Mouse (Mus musculus) thymus, postnatal 10 days (tissue): ENCODE results near the gene Gm614.

Experiments
- DNase-seq, 2 experiments: peaks; one replicate each; pipeline ENCODE4 v3.0.0; 2021; ENCODE audit warnings: low spot score in 2 of 2

The Gm614 gene

DNA sequence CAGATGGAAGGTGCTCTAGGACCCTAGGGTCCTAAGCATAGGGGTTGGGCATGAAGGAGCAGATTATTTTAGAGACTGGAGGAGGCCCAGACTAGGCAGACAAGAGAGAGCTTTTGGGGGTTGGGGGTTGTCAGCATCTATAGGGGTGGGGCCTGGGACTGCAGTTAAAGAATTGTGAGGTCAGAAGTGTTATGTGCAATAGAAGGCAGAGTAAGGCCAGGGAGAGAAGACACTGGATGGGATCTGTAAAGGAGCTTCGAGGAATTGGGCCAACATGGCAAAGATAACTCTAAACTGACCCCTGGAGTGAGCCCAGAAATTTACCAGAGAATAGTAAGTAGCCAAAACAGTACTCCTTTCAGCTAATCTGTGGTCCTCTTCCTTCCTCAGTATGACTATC, at the start of gene Gm614:
Gm614 (minus strand) TSS at position 101 of the 400 bp plus-strand sequence.
- DNase-seq: no peak

- DNase-seq: no peak
These were observed 45.5 kb upstream of the Gm614 start for GRCm38 (mm10) chrX:101309299-101309698.

GRCm38 (mm10) chrX:101304646-101305045, 40.9 kb upstream of the Gm614 start:
- DNase-seq: no peak

DNA sequence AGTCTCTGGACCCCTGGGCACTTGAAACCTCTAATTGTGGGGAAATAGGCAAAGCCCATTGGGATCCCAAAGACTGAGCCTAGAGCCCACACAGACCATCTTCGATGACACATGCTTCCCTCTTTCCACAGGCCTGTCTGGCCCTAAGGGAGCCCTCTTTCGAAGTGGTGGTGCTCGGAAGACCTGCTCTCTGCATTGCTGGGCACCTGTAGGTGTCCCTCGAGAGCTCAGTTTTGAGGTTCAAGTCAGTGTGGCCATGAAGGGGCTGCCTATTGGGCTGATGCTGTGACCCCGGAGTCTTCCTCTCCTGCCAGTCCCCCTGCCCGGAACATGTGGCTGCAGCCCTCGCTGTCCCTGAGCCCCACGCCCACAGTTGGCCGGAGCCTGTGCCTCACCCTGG, 37.9 kb upstream of the Gm614 start:
- no peak for DNase-seq

- DNase-seq: no peak
These were observed 36.7 kb upstream of the Gm614 start for GRCm38 (mm10) chrX:101300427-101301030.

DNA sequence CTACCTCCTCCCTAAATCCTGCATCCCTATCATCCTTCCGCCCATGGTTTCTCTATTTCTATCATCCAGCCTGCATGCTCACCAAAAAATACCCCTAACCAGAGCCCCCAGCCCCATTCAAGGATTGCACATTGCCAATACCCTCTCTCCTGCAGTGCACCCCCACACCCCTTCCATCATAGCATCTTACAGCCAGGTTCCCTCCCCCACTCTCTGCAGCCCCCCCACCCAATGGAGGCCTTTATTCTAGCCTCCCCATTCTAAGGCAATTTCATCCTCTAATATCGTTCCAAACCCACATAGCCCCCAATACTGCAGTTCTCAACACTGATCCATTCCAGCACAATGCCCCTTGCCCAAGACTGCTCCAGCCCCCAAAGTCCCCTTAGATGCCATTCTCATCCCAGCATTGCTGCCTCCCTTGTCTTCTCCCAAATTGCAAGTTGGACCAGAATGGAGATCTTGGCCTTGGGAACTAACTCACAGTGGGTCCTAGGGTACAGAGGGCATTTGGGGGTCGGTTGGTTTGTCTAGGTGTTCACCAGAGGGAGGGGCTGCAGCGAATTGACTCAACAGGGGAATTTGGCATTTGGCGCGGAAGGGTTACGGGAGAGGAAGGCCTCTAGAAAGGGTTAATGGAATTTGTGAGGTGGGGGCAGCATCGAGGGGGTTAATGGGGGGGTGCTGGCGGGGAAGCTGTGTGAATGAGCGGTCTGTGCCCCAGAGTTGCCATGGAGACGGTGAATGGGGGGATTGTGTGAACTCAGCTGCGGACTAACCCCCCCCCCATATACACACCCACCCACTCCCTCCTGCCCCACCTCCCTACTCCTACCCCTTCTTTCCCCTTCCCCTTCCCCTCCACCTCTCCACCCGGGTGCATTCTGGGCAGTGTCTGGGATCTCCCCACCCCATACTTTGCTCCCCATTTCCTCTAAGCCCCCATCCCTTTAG, 36.0 kb upstream of the Gm614 start:
- DNase-seq: no peak

- DNase-seq: no peak
These were observed 35.3 kb upstream of the Gm614 start, which contains the start of gene Nlgn3 for GRCm38 (mm10) chrX:101299055-101299454. Nlgn3 (plus strand) TSS chrX:101299168.

- DNase-seq: no peak
These were observed 26.3 kb upstream of the Gm614 start for GRCm38 (mm10) chrX:101290111-101290510.

- no peak for DNase-seq
These were observed 25.2 kb upstream of the Gm614 start for GRCm38 (mm10) chrX:101289037-101289436.

DNA sequence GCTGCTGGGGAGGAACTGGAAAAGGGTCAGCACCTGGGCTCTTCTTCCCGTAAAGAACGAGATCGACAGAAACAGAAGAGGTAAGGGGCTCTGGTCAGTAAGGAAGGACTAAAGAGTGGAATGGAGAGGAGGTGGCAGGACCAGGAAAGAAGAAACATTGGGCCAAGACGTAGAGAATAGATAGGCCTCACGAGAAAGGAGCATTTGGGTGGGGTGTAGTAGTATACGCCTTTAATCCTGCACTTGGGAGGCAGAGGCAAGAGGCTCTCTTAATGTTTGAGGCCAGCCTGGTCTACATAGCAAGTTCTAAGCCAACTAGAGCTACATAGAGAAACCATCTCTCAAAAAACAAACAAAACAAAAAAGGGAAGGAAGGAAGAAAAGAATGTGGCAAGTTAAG, 24.6 kb upstream of the Gm614 start:
- DNase-seq: no peak

GRCm38 (mm10) chrX:101287543-101287942, 23.8 kb upstream of the Gm614 start:
- no peak for DNase-seq

DNA sequence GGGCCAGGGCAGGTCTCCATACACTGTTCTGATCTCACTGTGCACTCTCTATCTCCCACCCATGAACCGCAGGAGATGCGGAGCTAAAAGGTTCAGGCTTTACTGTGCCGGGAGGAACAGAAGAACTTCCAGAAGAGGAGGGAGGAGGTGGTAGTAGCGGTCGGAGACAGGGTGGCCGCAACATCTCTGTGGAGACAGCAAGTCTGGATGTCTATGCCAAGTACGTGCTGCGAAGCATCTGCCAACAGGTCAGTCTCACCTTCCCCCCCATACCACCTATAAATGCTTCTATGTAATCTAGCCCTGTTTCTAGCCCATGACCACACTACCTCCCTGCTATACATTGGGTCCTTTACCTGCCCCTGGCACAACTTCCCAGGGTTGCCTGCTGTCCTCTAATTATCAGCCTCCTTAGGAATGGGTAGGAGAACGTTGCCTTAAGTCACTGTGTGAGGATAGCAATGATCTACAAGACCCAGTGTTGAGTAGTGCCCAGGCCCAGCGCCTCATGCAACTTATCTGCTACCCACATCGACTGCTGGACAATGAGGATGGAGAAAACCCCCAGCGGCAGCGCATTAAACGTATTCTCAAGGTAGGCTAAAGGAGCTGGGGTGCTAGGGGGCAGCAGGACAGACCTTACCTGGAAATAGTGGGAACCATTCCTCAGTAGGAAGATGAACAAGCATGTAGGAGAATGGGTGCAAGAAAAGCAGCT, 22.3 kb upstream of the Gm614 start:
- DNase-seq: no peak

DNA sequence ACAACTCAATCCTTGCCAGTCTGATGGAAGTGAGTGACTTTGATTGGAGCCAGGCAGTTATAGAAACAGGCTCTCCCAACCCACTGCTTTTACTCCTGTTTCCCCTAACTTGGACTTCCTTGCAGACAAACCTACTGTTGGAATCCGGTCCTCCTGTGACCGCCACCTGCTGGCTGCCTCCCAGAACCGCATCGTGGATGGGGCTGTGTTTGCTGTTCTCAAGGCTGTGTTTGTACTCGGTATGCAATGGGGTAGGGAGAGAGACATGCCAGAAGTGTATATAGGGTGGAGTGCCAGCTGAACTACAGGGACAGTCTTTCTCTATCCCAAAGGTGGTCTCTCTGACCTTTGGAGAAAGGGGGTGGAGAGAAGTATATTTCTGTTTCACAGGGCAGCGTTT, 21.7 kb upstream of the Gm614 start:
- DNase-seq: peak; percentile 46 to 69

- DNase-seq: no peak
These were observed 19.0 kb upstream of the Gm614 start for GRCm38 (mm10) chrX:101282813-101283212.

GRCm38 (mm10) chrX:101273875-101274738, 10.3 kb upstream of the Gm614 start, which contains the start of gene Med12:
Med12 (plus strand) TSS chrX:101274030.
- DNase-seq: peak; percentile 78 to 80

DNA sequence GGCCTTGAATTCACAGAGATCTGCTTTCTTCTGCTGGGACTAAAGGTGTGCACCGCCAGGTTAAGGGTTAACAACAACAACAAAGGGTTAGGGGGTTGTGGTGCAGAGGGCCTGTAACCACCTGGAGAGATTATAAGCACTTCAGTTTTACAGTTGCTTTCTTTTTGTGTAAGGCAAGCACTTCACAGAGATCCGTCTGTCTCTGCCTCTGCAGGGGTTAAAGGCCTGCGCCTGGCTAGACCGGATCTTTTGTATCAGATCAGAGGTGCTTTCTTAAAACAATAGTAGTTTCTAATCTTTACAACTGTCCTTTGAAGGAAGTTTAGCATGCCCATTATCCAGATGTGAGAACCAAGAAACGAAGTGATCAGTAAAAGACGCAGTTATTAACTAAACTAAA, 9.6 kb upstream of the Gm614 start:
- DNase-seq: peak; percentile 18 to 36

DNA sequence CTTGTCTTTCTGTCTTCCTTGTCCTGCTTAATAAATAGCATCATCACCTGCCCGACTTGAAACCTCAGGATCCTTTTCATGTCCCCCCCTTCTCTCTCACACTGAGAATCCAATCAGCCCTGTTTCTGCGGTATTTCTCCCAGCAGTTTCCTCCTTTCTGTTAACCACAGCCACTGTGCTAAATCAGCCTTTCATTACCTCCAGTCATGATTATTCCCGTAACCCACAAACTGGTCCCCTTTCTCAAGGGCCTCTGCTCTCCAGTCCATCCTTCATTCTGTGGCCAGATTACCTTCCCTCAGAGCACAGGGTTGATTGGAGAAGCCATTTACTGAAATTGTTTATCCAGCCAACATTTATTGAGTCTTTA, 4.9 kb upstream of the Gm614 start, which contains the start of gene Gm20489:
Gm20489 (minus strand) TSS at position 269 of the 370 bp plus-strand sequence.
- DNase-seq: no peak

- DNase-seq: peak; percentile 55 to 56
These were observed 4.4 kb upstream of the Gm614 start, which contains the start of gene Il2rg for GRCm38 (mm10) chrX:101268025-101268754. Il2rg (minus strand) TSS chrX:101268255.

- no peak for DNase-seq
These were observed 2.8 kb upstream of the Gm614 start for GRCm38 (mm10) chrX:101266631-101267030.
